Mouse (Mus musculus): Measurements from ENCODE around the gene Susd5. TPM values are rescaled to one million over a fixed set of nuclear protein-coding genes. Genes with fewer than 3 reads are reported as not detected.
"Not testable (repeated sequence)": the region's sequence is repeated elsewhere in the genome, so short reads cannot be mapped to it uniquely, and the experiment has no call there.

Gene Susd5
- polyA plus RNA-seq, 1 experiment: 0.50 TPM

- Histone ChIP-seq H3K79me2 (ENCODE audit: control insufficient read depth, insufficient read depth) (no peaks in the 10 kb centered on the region), H3ac (ENCODE audit: control insufficient read depth, insufficient read length, low read depth) (no peak overlapping the region), H3K4me3 (ENCODE audit: insufficient read depth, poor library complexity, severe bottlenecking) (no peak overlapping the region), H3K27me3 (ENCODE audit: control insufficient read depth, insufficient read depth, insufficient read length) (no peaks in the 10 kb centered on the region), H3K36me3 (ENCODE audit: control insufficient read depth, insufficient read depth) (no peaks in the 10 kb centered on the region), H3K79me3 (ENCODE audit: low read depth) (no peaks in the 10 kb centered on the region)
- TF ChIP-seq MYOD1 (IDR thresholded peaks at IDR 0.05; ENCODE audit: control insufficient read depth, insufficient read length, low read depth): no peak
- TF ChIP-seq CEBPB (IDR thresholded peaks at IDR 0.05; ENCODE audit: low read depth): no peak
- TF ChIP-seq FOSL1 (IDR thresholded peaks at IDR 0.05; ENCODE audit: insufficient read depth, low read length, poor library complexity, severe bottlenecking): no peak
- no peak for TF ChIP-seq MAX (IDR thresholded peaks at IDR 0.05)
- no peak for TF ChIP-seq CTCF (IDR thresholded peaks at IDR 0.05; ENCODE audit: control insufficient read depth, insufficient read depth, insufficient read length)
- no peak for TF ChIP-seq MYOG (IDR thresholded peaks at IDR 0.05; ENCODE audit: control insufficient read depth, extremely low read depth, insufficient read length)
- TF ChIP-seq USF1 (IDR thresholded peaks at IDR 0.05; ENCODE audit: low read depth): no peak
Measured at GRCm38 (mm10) chr9:114086422-114086821, 29.5 kb downstream of the Susd5 start.

GRCm38 (mm10) chr9:114087106-114087815 lies 30.3 kb downstream of the Susd5 start:
- TF ChIP-seq FOSL1 (IDR thresholded peaks at IDR 0.05; ENCODE audit: insufficient read depth, low read length, poor library complexity, severe bottlenecking) (no peak), MYOD1 (IDR thresholded peaks at IDR 0.05; ENCODE audit: control insufficient read depth, insufficient read length, low read depth) (no peak), CEBPB (IDR thresholded peaks at IDR 0.05; ENCODE audit: low read depth) (no peak), MAX (IDR thresholded peaks at IDR 0.05) (no peak), MYOG (IDR thresholded peaks at IDR 0.05; ENCODE audit: control insufficient read depth, extremely low read depth, insufficient read length) (no peak), CTCF (IDR thresholded peaks at IDR 0.05; ENCODE audit: control insufficient read depth, insufficient read depth, insufficient read length) (no peak), USF1 (IDR thresholded peaks at IDR 0.05; ENCODE audit: low read depth) (no peak)
- Histone ChIP-seq H3K4me3 (ENCODE audit: insufficient read depth, poor library complexity, severe bottlenecking) (no peak overlapping the region), H3K36me3 (ENCODE audit: control insufficient read depth, insufficient read depth) (no peaks in the 10 kb centered on the region), H3K79me2 (ENCODE audit: control insufficient read depth, insufficient read depth) (no peaks in the 10 kb centered on the region), H3K79me3 (ENCODE audit: low read depth) (no peaks in the 10 kb centered on the region), H3ac (ENCODE audit: control insufficient read depth, insufficient read length, low read depth) (no peak overlapping the region), H3K27me3 (ENCODE audit: control insufficient read depth, insufficient read depth, insufficient read length) (no peaks in the 10 kb centered on the region)

GRCm38 (mm10) chr9:114088885-114089284 lies 31.9 kb downstream of the Susd5 start:
- not testable (repeated sequence) for H3K79me2 ChIP-seq (ENCODE audit: control insufficient read depth, insufficient read depth); H3K27me3 ChIP-seq (ENCODE audit: control insufficient read depth, insufficient read depth, insufficient read length); H3K79me3 ChIP-seq (ENCODE audit: low read depth); H3ac ChIP-seq (ENCODE audit: control insufficient read depth, insufficient read length, low read depth); H3K4me3 ChIP-seq (ENCODE audit: insufficient read depth, poor library complexity, severe bottlenecking); H3K36me3 ChIP-seq (ENCODE audit: control insufficient read depth, insufficient read depth)

GRCm38 (mm10) chr9:114092188-114092587 lies 35.2 kb downstream of the Susd5 start:
- H3K4me3 ChIP-seq (ENCODE audit: insufficient read depth, poor library complexity, severe bottlenecking); H3K79me2 ChIP-seq (ENCODE audit: control insufficient read depth, insufficient read depth); H3K79me3 ChIP-seq (ENCODE audit: low read depth); H3K36me3 ChIP-seq (ENCODE audit: control insufficient read depth, insufficient read depth); H3K27me3 ChIP-seq (ENCODE audit: control insufficient read depth, insufficient read depth, insufficient read length); H3ac ChIP-seq (ENCODE audit: control insufficient read depth, insufficient read length, low read depth): not testable (repeated sequence)

- Histone ChIP-seq H3K79me3 (ENCODE audit: low read depth) (no peaks in the 10 kb centered on the region), H3K36me3 (ENCODE audit: control insufficient read depth, insufficient read depth) (no peaks in the 10 kb centered on the region), H3K79me2 (ENCODE audit: control insufficient read depth, insufficient read depth) (no peaks in the 10 kb centered on the region), H3ac (ENCODE audit: control insufficient read depth, insufficient read length, low read depth) (no peak overlapping the region), H3K27me3 (ENCODE audit: control insufficient read depth, insufficient read depth, insufficient read length) (no peaks in the 10 kb centered on the region), H3K4me3 (ENCODE audit: insufficient read depth, poor library complexity, severe bottlenecking) (no peak overlapping the region)
- TF ChIP-seq FOSL1 (IDR thresholded peaks at IDR 0.05; ENCODE audit: insufficient read depth, low read length, poor library complexity, severe bottlenecking): no peak
- TF ChIP-seq CTCF (IDR thresholded peaks at IDR 0.05; ENCODE audit: control insufficient read depth, insufficient read depth, insufficient read length): no peak
- no peak for TF ChIP-seq MAX (IDR thresholded peaks at IDR 0.05)
- TF ChIP-seq MYOD1 (IDR thresholded peaks at IDR 0.05; ENCODE audit: control insufficient read depth, insufficient read length, low read depth): peak; percentile 43
- no peak for TF ChIP-seq CEBPB (IDR thresholded peaks at IDR 0.05; ENCODE audit: low read depth)
Measured at GRCm38 (mm10) chr9:114094854-114095253, 37.9 kb downstream of the Susd5 start.

GRCm38 (mm10) chr9:114098716-114099302 lies 41.9 kb downstream of the Susd5 start:
- no peaks in the 10 kb centered on the region for H3K79me3 ChIP-seq (ENCODE audit: low read depth)
- no peaks in the 10 kb centered on the region for H3K79me2 ChIP-seq (ENCODE audit: control insufficient read depth, insufficient read depth)
- no peak overlapping the region for H3K4me3 ChIP-seq (ENCODE audit: insufficient read depth, poor library complexity, severe bottlenecking)
- TF ChIP-seq MYOG (IDR thresholded peaks at IDR 0.05; ENCODE audit: control insufficient read depth, extremely low read depth, insufficient read length): no peak
- no peak for TF ChIP-seq MYOD1 (IDR thresholded peaks at IDR 0.05; ENCODE audit: control insufficient read depth, insufficient read length, low read depth)
- no peak for TF ChIP-seq FOSL1 (IDR thresholded peaks at IDR 0.05; ENCODE audit: insufficient read depth, low read length, poor library complexity, severe bottlenecking)
- TF ChIP-seq USF1 (IDR thresholded peaks at IDR 0.05; ENCODE audit: low read depth): no peak
- no peak for TF ChIP-seq CTCF (IDR thresholded peaks at IDR 0.05; ENCODE audit: control insufficient read depth, insufficient read depth, insufficient read length)
- no peak for TF ChIP-seq CEBPB (IDR thresholded peaks at IDR 0.05; ENCODE audit: low read depth)
- TF ChIP-seq MAX (IDR thresholded peaks at IDR 0.05): no peak
- H3K27me3 ChIP-seq (ENCODE audit: control insufficient read depth, insufficient read depth, insufficient read length): no peaks in the 10 kb centered on the region
- H3K36me3 ChIP-seq (ENCODE audit: control insufficient read depth, insufficient read depth): no peaks in the 10 kb centered on the region
- no peak overlapping the region for H3ac ChIP-seq (ENCODE audit: control insufficient read depth, insufficient read length, low read depth)
